Mouse (Mus musculus) fat pad, adult 2 months (tissue): ENCODE measurements around the gene Car9.
"Not testable (repeated sequence)": the region's sequence is repeated elsewhere in the genome, so short reads cannot be mapped to it uniquely, and the experiment has no call there.

ENCODE experiments used
- DNase-seq: peaks from one replicate; pipeline ENCODE4 v3.0.0-alpha.2; 2011; ENCODE audit warnings: low read depth, low spot score; ENCODE audit errors: extremely low read depth

Gene Car9

GRCm38 (mm10) chr4:43519956-43520355, 13.2 kb downstream of the Car9 start:
- DNase-seq: no peak

- DNase-seq: no peak
These were observed 21.1 kb downstream of the Car9 start for GRCm38 (mm10) chr4:43527880-43528279.

DNA sequence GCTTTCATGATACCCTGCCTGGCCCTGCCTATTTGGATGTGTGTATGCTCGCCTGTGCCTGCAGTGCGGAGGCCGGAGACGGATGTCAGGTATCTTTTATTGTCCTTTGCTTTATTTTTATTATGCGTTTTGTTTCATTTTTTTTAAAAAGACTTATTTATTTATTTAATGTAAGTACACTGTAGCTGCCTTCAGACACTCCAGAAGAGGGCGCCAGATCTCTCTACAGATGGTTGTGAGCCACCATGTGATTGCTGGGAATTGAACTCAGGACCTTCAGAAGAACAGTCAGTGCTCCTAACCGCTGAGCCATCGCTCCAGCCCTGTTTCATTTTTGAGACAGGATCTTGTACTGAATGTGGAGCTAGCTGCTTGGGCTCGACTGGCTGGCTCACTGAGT, 21.7 kb downstream of the Car9 start:
- no peak for DNase-seq

DNA sequence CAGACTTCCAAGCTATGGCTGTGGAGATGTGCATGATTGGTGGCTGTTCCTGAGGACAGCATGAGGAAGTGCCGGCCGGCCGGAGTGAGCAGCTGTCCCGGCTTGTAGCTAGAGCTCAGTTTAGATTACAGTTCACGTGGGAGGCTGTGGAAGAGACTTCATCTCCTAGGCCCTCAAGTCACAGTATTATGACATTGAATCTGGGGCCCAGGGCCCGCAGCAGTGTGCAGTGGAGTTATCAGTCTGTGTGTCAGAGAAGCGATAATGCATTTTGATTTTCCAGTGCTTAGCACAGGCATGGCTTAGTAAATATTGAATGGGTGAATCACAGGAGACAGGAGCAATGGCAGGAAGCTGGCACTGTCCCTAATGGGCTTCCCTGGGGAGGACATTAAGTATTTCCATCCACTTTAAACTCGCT, 23.3 kb downstream of the Car9 start:
- no peak for DNase-seq

GRCm38 (mm10) chr4:43530581-43530980, 23.8 kb downstream of the Car9 start:
- no peak for DNase-seq

DNA sequence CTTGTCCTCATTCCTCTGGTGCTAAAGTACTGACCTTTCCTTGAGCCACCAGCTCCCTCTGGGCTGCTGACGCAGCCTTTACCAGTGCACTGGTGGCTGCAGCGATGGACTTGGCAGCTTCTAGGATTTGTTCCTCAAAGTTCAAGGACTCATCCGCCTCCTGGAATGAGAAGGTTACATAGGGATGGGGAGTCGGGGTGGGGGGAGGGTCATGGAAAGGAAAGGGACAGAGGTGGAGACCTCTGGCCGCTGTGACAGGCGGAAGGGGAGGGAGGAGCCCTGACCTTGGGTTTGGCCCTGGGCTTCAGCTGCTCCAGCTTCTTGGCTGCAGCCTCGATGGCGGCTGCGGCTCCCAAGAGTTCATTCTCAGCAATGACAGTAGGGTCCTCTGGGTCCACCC, 26.5 kb downstream of the Car9 start:
- no peak for DNase-seq

DNA sequence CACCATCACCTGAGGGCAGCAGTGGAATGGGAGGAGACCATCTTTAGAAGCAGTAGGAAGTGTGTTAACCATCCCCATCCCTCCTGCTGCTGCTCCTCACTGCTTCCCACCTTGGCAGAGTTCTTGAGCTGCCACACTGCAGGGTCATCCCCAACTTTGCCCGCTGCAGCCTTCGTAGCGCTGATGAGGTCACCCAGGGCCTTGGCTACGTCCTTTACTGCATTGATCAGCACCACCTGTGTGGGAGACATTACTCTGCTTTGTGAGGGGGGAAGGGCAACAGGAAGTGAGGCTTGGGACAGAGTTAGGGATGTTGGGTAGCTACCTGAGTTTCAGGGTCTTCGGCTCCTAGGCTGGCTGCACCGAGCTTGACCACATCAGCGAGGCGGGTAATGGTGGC, 28.9 kb downstream of the Car9 start:
- DNase-seq: no peak

DNA sequence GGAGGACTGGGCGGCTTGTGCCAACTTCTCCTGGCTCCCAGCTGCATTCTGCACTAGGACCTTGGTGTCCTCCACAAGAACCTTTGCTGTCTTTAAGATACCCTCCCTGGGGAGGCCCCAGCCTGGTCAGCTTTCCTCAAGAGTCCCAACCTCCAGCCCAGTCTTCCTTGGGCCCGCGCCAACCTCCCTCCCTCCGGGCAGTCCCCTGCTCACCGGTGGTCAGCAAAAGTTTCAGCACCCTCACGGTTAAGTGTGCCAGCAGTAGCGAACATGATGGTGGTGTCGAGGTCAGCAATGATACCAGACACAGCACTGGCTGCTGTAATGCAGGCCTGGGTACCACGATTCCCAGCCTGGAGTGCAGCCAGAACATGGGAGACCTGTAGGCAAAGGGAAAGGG, 29.3 kb downstream of the Car9 start:
- DNase-seq: no peak

DNA sequence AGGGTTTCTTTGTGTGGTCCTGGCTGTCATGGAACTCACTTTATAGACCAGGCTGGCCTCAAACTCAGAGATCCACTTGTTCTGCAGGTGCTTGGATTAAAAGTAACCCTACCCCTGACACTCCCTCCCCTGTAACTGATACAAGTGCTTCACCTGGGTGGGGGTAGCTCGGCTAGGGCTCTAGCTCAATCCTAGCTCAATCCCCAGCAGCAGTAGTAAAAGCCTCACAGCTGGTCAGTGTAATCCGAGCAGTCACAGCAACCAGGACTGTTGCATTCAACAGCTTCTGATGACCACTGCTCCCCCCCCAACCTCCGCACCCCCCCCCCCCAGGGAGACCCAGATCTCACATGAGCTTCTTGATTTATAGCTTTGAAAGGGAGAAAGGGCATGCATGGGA, 35.3 kb downstream of the Car9 start:
- no peak for DNase-seq

- DNase-seq: no peak
These were observed 39.7 kb downstream of the Car9 start for GRCm38 (mm10) chr4:43546375-43547047.

GRCm38 (mm10) chr4:43547160-43547559, 40.4 kb downstream of the Car9 start:
- no peak for DNase-seq

DNA sequence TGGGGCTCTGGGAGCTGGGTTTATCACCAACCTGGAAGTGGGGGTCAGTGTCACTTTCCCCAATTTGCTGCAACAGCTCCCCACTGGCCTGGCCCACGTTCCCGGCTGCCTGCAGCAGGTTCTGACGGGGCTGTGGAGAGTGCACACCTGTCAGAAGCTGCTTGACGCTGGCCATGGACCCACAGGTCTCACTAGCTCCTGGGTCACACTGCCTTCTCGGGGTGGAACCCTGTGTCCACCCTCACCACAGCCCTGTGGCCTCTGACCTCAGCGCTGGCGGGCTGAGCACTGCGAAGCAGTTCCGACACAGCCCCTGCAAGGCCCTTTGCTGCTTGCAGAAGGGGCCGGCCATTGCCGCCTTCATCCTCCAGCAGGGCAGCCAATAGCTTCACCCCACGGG, 42.3 kb downstream of the Car9 start:
- DNase-seq: no peak

GRCm38 (mm10) chr4:43551854-43552253, 45.1 kb downstream of the Car9 start:
- DNase-seq: not testable (repeated sequence)

DNA sequence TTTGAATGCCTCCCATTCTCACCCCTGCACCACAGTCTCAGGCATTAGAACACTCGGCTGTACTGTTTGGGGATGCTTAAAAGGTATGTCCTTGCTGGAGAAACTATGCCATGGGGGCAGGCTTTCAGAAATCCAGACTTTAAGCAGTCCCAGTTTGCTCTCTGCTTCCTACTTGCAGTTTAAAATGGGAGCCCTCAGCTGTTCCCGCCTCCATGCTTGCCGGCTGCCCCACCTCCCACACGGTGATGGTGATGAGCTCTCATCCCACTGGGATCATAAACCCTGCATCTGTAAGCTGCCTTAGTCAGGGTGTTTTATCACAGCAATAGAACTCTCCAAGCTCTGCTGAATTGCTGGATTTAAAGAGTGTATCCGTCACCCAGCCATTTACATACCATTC, 45.7 kb downstream of the Car9 start:
- DNase-seq: no peak

DNA sequence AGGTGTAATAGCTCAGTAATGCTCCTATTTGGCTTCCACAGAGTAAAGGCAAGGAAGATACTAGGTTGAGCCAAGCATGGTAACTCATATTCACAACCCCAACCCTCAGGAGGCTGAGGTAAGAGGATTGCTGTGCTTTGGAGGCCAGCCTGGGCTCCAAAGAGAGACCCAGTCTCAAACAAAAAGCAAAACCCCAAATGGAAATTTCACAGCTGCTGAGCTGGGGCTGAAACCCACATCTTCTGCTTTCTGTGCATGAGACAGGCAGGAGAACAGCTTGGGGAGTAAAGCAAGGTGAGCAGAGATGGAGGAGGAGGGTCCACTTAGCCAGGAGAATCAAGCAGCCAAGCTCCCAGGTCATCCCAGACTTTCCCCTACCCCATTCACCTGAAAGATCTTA, 47.1 kb downstream of the Car9 start:
- no peak for DNase-seq

DNA sequence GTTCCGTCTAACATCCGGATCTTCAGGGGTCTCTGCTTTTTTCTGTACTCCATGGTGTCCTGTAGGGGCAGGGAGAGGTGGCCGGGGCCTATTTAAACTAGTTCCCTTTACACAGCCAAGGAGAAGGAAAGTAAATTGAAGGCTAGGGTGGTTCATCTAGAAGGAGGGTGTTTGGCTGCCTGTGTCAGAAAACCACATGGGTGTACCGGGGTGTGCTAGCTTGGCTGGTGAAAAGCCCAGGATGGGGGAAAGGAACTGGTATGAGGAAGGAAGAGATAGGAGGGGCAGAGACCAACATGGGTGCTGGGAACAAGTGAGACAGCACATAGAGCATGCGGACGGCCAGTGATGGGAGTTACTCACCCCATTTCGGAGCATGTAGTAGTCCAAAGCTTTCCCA, 49.2 kb downstream of the Car9 start:
- DNase-seq: no peak

- DNase-seq: no peak
These were observed 51.4 kb downstream of the Car9 start for GRCm38 (mm10) chr4:43558028-43558630.

DNA sequence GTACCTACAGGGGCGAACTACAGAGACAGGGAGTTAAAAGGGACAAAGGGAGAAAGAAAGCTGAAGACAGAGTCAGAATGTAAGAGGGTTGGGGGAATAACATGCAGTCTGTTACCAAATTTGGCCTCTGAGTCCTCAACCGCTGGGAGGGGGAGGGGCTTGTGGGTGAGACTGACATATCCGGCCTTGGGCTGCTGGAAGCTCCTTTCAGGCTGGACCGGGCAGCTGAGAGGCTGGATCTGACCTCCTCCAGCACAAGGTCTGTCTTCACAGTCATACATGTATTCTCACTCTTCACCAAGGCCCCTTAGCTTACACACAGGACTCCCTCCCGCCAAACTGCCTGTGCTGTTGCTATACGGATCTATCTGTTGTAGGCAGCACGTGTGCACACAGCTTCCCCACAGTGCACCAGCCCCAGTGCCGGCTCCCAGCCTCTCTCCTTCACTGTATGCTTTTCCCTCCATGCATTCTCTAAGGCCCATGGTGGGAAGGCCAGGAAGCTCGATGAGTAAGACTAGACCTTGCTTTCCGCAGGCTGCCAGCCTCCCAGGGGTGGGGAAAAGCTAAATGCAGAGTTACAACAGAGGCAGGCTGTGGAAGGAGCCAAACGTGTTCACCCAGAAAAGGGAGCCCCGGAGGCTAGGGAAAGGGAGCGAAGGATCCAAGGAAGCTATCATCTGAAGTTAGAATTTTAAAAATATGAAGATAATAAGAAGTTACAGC, 52.0 kb downstream of the Car9 start:
- DNase-seq: no peak

- DNase-seq: no peak
These were observed 52.9 kb downstream of the Car9 start for GRCm38 (mm10) chr4:43559519-43560242.

DNA sequence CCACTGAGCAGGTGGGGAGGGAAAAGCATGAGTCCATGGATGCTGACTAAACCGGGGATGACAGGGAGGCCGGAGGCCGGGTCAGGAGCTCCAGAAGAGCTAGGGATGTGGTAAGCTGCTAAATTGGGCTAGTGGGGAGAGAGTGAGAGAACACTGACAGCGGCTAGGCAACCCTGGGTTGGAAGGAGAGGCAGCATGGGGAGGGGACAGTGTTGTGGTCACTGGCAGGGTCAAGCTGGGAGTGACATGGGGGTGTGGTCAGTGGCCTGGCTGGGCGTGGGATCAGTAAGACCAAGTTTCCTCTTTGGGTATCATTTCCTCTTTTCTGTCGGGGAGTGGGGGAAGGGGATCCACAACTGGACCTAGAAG, 53.5 kb downstream of the Car9 start:
- no peak for DNase-seq

GRCm38 (mm10) chr4:43560976-43561375, 54.2 kb downstream of the Car9 start:
- no peak for DNase-seq
